Mouse (Mus musculus) v-Abl transformed pro-B cells (cell line): Measurements from ENCODE around the gene Gm17660.

ENCODE experiments used
- in situ Hi-C, 2 experiments: fragments of 400-800 bp; cut with MboI; formaldehyde crosslinking; loops; one replicate each; pipeline ENCODE4 v1.15.1; 2025; ENCODE audit not compliant: unreplicated experiment in 2 of 2

Gene Gm17660

GRCm38 (mm10) chr5:104047200-104048105, 30.0 kb downstream of the Gm17660 start:
- in situ Hi-C loops, result loop anchor here in 1 of 2 experiments (25.0 kb wide), 1 partner anchor 1290 kb away; no protein-coding TSS in a partner anchor

GRCm38 (mm10) chr5:104046256-104047199, 30.9 kb downstream of the Gm17660 start, which contains the start of gene Nudt9:
TSS of gene Nudt9 (plus strand) at chr5:104046306.
- in situ Hi-C loops, result loop anchor here in 1 of 2 experiments (25.0 kb wide), 1 partner anchor 1291 kb away; no protein-coding TSS in a partner anchor

GRCm38 (mm10) chr5:104043704-104044103, 33.7 kb downstream of the Gm17660 start:
- in situ Hi-C loops, result loop anchor here in 1 of 2 experiments (25.0 kb wide), 1 partner anchor 1294 kb away; no protein-coding TSS in a partner anchor

- in situ Hi-C loops, result loop anchor here in 1 of 2 experiments (25.0 kb wide), 1 partner anchor 1294 kb away; no protein-coding TSS in a partner anchor
Observed at GRCm38 (mm10) chr5:104042906-104043305, 34.5 kb downstream of the Gm17660 start.

GRCm38 (mm10) chr5:104039154-104039932, 38.1 kb downstream of the Gm17660 start:
- in situ Hi-C loops, result loop anchor here (5.0 to 25.0 kb wide), 3 partner anchors 37 to 1298 kb away; no protein-coding TSS in a partner anchor

- in situ Hi-C loops, result loop anchor here (5.0 to 25.0 kb wide), 3 partner anchors 34 to 1301 kb away; no protein-coding TSS in a partner anchor
Observed at GRCm38 (mm10) chr5:104036686-104037085, 40.7 kb downstream of the Gm17660 start.

- in situ Hi-C loops, result loop anchor here (5.0 to 25.0 kb wide), 3 partner anchors 34 to 1301 kb away; no protein-coding TSS in a partner anchor
Observed at GRCm38 (mm10) chr5:104035824-104036223, 41.6 kb downstream of the Gm17660 start.

- in situ Hi-C loops, result loop anchor here (5.0 to 25.0 kb wide), 3 partner anchors 33 to 1302 kb away; no protein-coding TSS in a partner anchor
Observed at GRCm38 (mm10) chr5:104035066-104035465, 42.3 kb downstream of the Gm17660 start.

- in situ Hi-C loops, result loop anchor here in 1 of 2 experiments (25.0 kb wide), 1 partner anchor 1305 kb away; no protein-coding TSS in a partner anchor
Observed at GRCm38 (mm10) chr5:104032434-104033097, 44.8 kb downstream of the Gm17660 start.

- in situ Hi-C loops, result loop anchor here in 1 of 2 experiments (25.0 kb wide), 1 partner anchor 1312 kb away; no protein-coding TSS in a partner anchor
Observed at GRCm38 (mm10) chr5:104025245-104025854, 52.1 kb downstream of the Gm17660 start.

- in situ Hi-C loops, result loop anchor here in 1 of 2 experiments (25.0 kb wide), 2 partner anchors 1313 to 1663 kb away; partner anchors contain the start of gene Lrrc8d
Observed at GRCm38 (mm10) chr5:104024762-104025161, 52.6 kb downstream of the Gm17660 start.

- in situ Hi-C loops, result loop anchor here in 1 of 2 experiments (25.0 kb wide), 1 partner anchor 1663 kb away; the partner anchor contains the start of gene Lrrc8d
Observed at GRCm38 (mm10) chr5:104024193-104024592, 53.2 kb downstream of the Gm17660 start.

GRCm38 (mm10) chr5:104023289-104024020, 54.0 kb downstream of the Gm17660 start:
- in situ Hi-C loops, result loop anchor here in 1 of 2 experiments (25.0 kb wide), 1 partner anchor 1664 kb away; the partner anchor contains the start of gene Lrrc8d

GRCm38 (mm10) chr5:104022558-104022957, 54.9 kb downstream of the Gm17660 start:
- in situ Hi-C loops, result loop anchor here in 1 of 2 experiments (25.0 kb wide), 1 partner anchor 1665 kb away; the partner anchor contains the start of gene Lrrc8d

- in situ Hi-C loops, result loop anchor here in 1 of 2 experiments (25.0 kb wide), 1 partner anchor 1666 kb away; the partner anchor contains the start of gene Lrrc8d
Observed at GRCm38 (mm10) chr5:104021597-104022378, 55.6 kb downstream of the Gm17660 start, which contains the start of gene Hsd17b11. TSS of gene Hsd17b11 (minus strand) at chr5:104021919.
